Mouse (Mus musculus): ENCODE data around the gene Ush2a.

DNA sequence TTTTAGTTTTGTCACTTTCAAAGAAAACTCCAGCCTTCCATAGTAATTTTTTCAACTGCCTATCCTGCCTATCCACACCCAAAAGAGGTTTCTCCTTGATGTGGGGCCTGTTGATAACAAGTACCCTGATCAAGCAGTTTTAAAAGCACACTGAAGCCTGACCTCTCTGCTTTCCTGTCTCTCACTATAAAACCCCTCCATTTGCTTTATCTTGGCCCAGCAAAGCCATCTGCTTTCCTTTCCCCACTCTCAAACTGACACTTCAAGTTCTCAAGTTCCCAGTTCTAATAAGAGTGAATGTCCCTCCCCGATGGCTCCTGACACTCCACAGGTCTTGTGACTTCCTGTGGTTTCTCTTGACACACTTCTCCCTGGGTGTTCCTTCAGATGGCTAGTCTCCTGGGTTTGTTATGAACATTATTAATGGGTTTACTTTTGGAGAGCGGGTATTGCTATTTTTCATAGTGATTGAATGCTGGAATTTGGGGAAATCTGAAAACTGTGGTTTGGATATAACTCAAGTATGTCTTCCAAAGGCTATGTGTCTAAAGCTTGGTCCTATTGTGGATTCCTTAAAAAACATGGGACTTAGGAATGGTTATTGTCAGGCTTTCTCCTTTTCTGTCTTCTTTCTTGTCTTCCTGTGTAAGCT is 126.1 kb downstream of the Ush2a start:
- TF ChIP-seq CTCF (IDR thresholded peaks at IDR 0.05; ENCODE audit: low read depth, low read length) = no peak
- no peak for TF ChIP-seq POLR2A (IDR thresholded peaks at IDR 0.05; ENCODE audit: extremely low read depth, insufficient read depth, low read length)
